Mouse (Mus musculus) olfactory bulb, adult 2 months (tissue): ENCODE measurements around the gene Fam3c.

ENCODE experiments used
- CTCF ChIP-seq: fragments of 200-500 bp; IDR thresholded peaks from 2 replicates; pipeline ENCODE4 v1.5.1; 2012; ENCODE audit warnings: low read depth, mild to moderate bottlenecking, low read length, moderate library complexity; ENCODE audit not compliant: insufficient read depth
- POLR2A ChIP-seq: fragments of 200-500 bp; IDR thresholded peaks from 2 replicates; pipeline ENCODE4 v1.6.1; 2012; ENCODE audit warnings: mild to moderate bottlenecking, low read depth, low read length, moderate library complexity; ENCODE audit not compliant: insufficient read depth

- peak; percentile 59; the same call in 1 of the 2 replicates for TF ChIP-seq POLR2A
- no peak for TF ChIP-seq CTCF
Observed at GRCm38 (mm10) chr6:22355396-22356085, 502 bp downstream of the Fam3c start.
